Mouse (Mus musculus): ENCODE results near the gene Spsb3.

Spsb3 gene

DNA sequence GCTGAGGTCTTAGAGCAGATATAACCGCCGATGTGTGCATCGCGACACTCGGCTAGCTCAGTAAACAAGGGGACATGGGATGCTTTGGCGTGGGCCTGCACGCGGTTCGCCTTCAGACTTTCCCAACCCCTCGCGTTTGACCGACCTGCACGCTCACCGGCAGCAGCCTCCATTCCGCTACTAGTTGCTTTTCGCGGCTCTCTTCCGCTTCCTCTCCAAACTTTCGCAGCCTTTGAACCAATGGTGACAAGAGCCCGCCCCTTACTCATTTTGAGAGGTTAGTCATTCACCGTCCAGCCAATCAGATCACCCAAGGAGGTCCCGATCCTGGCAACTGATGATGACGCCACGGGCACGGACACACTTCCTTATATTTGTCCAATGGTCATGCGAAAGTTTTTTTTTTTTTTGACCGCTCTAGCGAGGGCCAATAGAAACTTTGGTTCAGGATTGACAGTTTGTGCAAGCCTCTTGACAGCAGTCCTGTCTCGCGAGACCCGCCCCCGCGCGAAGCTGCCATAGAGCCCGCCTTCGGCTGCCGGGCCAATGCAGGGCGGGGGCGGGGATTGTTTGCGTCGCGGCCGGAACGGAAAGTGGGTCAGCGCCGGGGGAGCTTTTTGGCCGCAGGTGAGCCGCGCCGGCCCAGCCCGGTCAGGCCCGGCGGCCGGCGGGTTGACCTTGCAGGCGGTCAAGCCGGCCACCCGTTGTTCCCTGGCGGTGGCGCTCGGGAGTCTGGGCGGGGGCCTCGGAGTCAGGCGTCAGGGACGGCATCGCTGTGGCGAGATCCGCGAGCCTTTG, at the start of gene Spsb3, which contains the start of gene Nubp2:
Gene Spsb3 (plus strand): TSS at position 510 of the 798 bp plus-strand sequence.
Gene Nubp2 (minus strand): TSS at position 216 of the 798 bp plus-strand sequence.
- DNase-seq = peak; percentile 99

DNA sequence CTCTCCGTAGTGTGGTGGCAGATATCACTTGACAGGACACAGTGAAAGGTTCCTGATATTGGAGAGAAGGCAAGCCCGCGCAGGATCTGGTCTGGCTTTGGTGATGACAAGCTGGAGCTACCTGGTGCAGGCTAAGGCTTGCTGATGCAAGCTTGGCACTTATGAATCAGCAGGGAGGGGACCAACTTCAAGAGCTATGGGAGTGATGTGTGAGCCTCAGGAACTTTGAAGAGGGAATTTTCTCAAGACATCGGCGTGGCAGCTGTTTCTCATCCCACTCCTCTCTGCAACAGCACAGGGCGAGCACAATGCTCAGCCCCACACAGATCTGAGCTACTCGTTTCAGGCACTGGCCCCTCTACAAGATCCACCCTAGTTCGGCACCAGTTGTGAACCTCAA, 46.6 kb upstream of the Spsb3 start, which contains the start of gene Hagh:
Gene Hagh (plus strand): TSS at position 302 of the 400 bp plus-strand sequence.
- no peak for DNase-seq

DNA sequence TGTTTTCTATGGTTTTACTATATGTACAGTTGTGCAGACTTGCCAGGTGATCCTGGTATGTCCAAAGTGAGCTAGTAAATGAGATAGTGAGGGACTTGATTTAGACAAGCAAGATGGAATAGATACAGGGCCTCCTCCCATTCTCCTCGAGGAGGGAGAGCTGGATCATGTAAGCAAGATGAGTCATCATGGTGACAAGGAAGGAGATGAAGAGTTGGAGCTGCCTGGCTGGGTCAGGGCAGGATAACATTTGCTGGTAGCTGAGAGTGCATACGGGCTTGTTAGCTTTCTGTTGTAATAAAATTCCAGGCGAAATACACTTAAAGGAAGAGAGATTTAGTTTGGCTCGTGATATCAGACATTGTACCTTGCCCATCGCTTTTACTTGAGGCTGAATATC, 46.1 kb upstream of the Spsb3 start:
- DNase-seq = no peak

DNA sequence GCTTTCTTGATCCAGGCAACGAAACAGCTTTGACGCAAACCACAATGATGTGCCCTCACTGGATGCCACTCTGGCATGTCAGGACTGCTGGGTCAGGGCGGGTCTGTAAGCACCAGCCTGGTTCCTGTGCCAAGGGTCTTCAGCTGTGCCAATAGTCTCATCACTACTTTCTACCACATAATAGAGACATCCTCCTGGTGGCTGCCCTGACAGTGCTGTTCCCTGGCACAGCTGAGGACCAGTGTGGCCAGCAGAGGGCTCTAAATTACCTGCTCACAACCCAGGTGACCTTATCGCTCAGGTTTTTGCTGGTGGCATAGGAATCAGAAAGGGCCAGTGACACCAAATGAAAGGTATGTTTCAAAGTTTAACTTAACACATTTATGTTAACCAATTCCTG, 45.3 kb upstream of the Spsb3 start:
- no peak for DNase-seq

DNA sequence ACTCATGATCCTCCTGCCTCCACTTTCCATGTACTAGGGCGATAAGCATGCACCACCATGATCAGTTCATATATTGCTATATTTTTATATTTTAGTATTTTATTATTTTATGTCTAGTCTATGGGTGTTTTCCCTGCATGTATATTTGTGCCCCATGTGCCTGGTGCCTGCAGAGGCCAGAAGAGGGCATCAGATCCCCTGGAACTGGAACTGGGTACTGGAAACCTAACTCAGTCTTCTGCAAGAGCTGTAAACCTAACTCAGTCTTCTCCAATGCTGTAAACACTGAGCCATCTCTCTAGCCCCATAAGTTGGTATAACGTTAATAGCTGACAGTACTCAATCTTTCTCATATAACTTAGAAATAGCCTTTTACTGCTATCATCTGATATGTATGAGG, 43.8 kb upstream of the Spsb3 start:
- no peak for DNase-seq

DNA sequence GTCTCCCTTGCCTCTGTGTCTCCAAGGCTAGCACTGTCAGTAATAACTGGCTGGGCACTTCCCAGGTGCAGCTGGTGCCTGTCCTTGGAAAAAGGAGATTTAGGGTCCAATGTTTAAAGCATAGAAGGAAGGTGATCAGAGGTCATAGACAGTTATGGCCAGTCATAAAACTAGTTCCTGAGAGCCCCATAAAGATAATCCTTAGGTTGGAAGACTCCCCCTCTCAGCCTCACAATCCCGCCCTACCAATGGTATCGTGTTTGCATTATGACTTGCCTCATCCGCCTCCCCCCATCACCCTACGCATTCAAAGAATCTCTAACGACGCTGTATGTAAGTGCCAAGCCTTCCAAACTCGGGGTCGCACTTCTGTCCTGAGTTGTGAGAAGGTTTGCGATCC, 41.9 kb upstream of the Spsb3 start:
- DNase-seq = no peak

DNA sequence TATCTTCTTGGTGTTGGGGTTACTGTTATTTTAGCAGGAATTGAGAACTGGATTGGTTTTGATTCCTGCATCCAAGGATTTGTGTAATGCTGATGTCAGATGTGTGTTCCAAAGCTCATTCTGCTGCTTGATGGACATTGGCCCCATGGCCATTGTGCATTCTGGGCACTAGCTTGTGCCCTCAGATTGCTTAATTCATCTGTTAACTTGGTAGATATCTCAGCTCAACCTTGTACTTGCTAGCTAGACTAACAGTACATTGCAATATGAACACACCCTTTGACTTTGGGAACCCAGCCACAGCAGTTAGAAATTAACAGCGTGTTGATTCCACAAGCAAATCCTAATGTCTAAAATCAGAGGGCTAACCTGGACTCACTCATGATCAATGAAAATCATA, 39.1 kb upstream of the Spsb3 start:
- DNase-seq = no peak

DNA sequence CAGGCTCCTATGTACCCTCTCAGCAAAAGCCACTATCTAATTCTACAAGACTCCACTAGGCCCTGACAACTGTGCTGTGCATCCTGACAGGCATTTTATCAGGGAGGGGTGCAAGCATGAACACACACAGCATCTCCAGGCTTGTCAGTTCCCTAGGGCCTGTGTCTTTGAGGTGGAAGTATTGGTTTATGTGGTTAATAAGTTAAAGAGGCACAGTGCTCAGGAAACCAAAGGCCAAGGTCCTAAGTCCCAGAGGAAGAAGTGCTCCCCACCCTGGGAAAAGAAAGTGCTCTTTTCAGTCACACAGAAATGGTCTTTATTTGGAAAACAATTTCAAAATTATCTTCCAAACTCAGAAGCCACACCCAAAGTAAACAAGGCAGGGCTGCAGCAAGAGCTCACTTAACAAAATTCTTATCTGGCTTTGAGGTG, 37.8 kb upstream of the Spsb3 start:
- DNase-seq = no peak

DNA sequence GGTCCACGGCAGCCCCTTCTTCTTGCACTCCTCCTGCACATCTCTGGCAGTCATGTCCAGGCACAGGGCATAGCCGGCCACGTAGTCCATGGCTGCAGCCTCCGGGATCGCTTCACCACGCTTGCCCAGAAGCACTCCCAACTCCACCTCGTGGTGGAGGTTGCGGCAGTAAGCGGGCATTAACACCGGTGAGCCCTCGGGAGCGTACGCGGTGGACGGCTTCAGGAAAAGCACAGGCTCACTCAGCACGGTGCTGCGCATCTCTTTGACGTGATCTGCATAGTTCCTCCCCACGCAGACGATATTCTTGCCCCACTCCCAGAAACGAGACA, 36.7 kb upstream of the Spsb3 start:
- DNase-seq = no peak

DNA sequence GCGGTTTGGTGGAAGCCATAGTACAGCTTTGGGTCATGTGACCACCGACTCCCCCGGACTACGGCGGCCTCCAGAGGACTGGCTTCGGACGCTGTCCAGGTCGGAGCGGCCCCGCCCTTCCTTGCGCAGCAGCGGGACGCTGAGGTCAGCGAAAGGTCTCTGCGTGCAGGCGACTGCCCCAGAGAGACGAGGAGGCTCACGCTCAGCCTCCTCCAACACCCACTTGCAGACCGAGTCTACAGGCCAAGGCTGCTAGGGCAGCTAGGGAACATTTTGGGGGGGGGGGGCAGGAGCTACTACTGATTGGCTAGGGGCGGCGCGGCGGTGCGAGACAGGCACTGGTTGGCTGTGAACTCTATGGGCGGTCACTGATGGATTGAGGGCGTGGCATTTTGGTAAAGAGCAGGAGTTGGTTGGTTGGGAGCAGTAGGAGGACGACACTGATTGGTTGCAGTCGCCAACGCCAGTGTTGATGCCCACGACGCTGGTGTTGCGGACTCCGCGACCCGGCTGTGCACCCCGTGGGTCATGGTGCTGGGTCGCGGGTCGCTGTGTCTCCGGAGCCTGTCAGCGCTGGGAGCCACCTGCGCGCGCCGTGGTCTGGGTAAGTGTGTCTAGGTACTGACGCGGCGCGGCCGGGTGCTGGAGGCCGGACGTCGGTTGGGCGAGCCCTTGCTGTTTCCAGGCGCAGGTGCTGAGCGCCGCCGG, 36.2 kb upstream of the Spsb3 start, which contains the start of gene Fahd1:
Gene Fahd1 (minus strand): TSS at position 300 of the 708 bp plus-strand sequence.
- DNase-seq = peak; percentile 98

DNA sequence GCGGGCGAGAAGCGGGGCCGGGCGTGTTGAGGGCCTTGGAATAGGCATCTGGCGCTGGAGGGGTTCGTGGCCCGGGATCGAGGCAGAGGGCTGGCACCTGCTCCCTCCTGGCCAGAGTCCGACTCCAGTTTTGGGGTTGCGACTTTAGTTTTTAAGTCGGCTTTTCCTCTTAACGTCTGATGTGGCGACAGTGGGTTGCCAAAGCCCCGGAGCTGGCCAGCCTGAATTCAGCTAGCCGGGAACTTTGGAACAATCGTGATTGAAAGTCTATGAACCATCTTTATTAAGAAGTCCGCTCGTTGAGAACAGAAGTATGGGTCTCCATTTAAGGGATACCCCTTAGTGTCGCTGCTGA, 35.7 kb upstream of the Spsb3 start:
- no peak for DNase-seq

DNA sequence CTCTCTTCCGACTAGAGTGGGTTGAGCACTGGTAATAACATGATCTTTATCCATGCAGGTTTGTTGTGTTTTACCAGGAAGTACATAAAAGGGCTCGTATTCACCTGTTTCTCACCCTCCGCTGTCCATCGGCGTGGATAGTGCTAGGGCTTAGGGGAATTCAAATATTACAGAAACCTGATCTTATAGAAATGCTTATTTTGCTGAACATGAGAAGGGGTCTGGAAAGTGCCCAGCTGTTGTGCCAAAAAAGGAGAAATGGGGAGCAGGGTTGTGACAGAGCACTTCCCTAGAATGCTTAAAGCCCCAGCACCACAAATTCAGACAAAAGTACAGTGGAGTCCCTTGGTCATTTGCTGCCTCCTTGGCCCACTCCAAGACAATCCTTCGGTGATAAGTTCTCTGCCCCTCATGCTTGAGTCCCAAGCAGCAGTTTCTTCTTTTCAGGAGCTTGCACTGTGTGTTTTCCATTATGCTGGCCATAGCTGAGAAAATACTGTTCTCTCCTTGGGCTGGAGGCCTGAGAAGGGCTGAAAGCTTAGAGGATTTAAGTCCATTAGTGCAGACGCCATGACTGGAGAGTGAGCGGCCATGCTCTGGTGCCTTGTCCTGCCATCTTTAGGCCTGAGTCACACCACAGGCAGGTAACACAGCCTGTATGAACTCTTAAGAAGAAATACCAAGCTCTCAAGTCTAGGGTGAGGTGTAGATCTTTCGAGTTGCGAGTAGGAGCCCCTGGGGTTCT, 34.9 kb upstream of the Spsb3 start:
- no peak for DNase-seq

DNA sequence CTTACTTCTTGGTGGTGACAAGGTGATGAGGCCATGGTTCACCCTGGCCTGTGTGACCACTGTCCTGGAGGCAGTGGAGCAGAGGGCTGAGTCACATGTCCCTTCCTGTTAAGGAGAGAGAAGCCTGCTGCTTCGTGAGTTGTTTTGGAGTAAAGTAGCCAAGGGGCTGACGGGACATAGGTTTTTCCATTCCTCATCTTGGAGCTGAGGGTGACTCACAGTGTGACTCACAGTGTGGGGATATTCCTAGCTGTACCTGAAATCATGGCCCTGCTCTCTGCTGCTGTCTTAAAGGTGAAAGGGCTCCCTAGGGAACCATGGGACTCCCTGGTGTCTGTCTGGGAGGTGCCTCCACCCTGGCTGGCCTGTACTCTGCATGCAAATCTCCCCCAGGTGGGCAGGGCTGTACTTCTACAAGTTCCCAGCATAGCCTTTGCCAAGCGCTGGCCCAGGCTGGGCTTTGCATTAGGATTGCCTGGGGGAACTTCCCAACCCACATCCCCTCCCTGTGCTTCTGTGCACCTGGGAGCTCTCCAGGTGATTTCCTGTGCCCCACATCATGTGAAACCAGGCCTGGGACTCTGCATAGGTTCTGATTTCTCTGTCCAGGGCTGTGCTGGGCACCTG, 30.5 kb upstream of the Spsb3 start:
- no peak for DNase-seq

DNA sequence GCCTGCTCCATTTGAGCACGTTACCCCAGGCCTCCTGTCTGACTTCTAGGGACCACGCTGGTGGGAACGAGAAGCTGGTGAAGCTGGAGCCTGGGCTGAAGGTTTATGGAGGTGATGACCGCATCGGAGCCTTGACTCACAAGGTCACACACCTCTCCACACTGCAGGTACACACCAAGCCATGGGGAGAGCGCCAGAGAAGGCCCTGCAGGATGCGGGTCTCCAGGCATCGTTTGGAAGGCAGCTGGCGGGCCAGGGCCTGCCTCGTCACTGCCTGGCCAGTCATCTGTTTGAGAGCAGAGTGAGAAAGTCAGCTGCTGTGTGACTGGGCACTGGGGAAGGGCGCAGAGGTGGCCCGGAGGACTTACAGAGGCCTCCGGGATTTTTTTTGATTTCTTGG, 29.9 kb upstream of the Spsb3 start:
- DNase-seq = no peak

DNA sequence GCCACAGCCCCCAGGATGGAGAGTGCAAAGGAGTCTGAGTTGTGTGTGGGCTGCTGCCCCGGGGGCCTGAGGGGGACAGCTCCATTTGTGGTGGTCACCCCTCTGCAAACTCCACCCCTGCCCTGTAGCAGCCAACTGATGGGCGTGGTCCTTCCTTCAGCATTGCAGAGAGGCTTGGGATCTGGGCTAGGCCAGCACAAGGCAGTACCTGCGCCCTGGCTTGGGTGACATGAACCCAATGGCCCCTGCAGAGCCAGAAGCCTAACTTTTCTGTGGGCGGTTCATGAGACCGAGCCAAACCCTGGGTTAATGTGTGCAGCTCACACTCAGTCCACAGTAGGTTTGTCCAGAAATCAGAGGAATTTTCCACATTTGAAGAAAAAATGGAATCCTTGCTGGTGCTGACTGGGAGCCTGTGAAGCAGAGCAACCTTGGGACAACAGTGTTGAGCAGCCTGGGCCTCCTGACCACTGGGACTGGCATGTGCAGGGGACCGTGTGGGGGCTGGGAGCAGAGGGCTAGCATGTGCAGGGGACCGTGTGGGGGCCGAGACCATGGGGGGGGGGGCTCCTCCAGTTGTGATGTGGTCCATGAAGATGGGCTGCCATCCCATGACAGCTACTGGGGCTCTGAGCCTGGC, 28.5 kb upstream of the Spsb3 start:
- DNase-seq = no peak

DNA sequence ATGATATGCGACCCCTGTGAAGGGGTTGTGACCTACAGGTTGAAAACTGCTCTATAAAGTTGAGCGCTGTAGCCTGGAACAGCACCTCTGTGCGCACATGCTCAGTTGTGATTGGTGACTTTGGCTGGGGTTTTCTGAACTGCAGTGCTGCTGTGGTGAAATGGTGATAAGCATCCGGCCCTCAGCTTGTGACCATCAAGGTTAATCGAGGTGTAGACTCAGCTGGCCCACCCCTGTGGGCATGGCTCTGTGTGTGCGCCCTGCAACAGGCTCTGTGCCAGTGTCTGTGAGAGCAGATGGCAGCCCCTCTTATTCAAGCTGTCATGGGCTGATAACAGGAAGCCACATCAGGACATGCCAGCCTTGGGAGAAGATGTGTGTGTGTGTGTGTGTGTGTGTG, 27.5 kb upstream of the Spsb3 start:
- DNase-seq = no peak

DNA sequence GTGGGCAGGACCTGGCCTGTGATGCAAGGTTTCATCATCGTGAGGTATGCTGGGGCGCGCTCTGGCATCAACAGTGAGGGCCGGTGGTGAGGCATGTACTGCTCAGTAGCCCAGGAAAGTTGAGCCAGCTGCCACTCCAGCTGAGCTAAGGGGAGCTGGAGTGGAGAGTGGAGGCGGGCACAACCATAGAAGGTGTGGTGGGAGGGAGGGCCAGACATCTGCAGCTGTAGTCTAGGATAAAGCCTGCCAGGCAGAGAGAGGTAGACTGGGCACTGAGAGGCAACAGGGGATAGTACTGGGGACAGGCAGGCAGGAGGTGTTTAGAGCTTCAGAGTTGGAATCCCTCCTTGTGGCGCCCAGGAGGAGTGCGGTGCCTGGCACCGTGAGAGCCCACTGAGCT, 26.4 kb upstream of the Spsb3 start:
- DNase-seq = no peak

DNA sequence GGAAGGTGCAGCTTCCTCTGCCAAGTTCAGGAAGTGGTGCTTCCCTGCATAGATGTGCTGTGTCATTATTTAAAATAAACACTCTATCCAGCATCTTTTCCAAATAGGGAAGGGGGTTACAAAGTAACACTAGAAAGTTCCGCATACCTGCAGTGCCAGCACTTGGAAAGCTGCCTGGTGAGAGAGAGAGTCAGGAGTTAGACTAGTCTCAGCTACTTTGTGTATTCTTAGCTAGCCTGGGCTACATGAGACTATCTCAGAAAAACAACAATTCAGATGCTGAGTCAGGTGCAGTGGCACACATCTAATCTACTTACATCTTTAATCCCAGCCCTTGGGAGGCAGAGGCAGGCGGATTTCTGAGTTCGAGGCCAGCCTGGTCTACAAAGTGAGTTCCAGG, 24.7 kb upstream of the Spsb3 start:
- no peak for DNase-seq

DNA sequence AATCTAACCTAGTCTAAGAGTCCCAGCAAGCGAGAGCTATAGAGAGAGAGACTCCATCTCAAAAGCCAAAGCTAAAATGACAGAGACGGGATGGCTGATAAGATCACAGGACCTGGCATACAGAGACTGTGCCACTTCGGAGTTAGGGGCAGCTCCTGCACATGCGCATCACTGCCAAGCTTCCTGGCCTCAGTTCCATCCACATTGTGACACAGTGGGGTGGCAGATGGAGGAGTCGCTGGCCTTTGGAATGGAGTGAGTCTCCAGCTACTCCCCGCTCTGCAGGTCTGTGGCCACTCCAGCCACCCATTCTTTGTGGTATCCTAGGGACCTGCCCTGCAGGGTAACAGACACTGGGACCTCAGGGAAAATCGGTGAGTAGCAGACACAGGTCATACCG, 20.7 kb upstream of the Spsb3 start, which contains the start of gene Igfals:
Gene Igfals (plus strand): TSS at position 222 of the 400 bp plus-strand sequence.
- DNase-seq = no peak

DNA sequence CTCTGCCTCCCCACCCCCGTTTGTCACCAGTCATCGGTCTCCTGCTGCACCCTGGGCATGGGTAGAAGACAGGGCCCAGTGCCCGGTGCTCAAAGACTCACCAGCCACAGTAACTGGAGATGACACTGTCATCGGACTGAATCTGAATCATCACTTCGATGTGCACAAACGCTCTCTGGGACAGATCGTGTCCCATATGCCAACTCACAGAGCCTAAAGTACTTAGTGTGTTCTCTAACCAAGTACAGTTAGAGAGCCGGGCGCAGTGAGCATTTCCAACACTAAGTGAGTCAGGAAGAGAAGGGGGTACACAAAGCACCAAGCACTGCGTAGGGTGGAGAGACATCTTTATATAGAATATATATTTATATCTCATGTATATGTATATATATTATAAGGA, 18.5 kb upstream of the Spsb3 start:
- peak; percentile 42 for DNase-seq

DNA sequence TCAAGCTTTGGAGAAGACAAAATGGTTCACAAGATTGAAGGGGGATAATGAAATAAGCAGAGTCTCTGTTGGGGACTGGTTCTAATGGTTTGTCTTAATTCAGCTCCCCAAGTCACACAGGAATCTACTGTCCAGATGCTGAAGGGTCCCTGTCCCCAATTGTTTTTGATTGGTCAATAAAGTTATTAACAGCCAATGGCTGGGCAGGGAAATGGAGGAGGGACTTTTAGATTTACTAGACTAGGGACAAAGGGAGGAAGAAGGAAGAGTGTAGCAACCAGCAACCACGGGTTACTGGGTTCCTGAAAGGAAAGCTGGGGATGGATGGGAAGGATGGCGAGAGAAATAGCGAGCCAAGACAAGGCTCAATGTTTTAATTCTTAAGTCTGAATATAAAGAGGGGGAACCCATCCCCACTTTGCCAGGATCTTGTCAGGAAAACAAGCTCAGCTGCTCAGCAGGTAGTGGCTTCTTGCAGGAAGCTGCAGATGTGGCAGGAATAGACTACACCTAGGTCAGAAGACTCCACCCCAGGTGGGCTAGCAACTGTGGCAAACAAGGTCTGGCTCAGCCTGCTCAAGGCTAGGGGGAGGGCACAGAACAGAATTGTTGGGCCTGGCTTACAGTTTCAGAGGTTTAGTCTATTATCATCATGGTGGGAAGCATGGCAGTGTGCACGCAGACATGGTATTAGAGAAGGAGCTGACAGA, 12.6 kb upstream of the Spsb3 start:
- no peak for DNase-seq

DNA sequence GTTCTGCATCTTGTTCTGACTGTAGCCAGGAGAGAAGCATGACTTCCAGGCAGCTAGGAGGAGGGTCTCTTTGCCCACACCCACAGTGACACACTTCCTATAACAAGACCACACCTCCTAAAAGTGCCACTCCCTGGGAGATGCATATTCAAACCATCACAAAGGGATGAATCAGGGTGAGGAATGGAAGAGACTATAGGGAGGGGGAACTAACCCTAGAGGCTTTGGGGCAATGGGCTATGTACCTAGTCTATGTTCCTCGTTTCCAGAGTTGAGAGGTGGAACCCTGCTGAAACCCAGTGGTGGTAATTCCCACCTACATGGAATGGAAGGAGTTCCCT, 12.1 kb upstream of the Spsb3 start:
- no peak for DNase-seq
